Mouse (Mus musculus) CD8-positive naive resting alpha-beta T cell, adult 2 months (primary cell): ENCODE measurements around the gene Arhgdib.
"Not testable (repeated sequence)": the region's sequence is repeated elsewhere in the genome, so short reads cannot be mapped to it uniquely, and the experiment has no call there.

Experiments
- DNase-seq, 2 experiments: peaks; one replicate each; pipeline ENCODE4 v3.0.0; 2022; ENCODE audit warnings: low read depth in 2 of 2, low spot score in 2 of 2

Arhgdib gene

GRCm38 (mm10) chr6:136941051-136942021, at the start of gene Arhgdib:
Gene Arhgdib, minus strand, starts transcription at chr6:136941899.
- DNase-seq = peak; percentile 58 to 66

- DNase-seq = no peak
Observed at GRCm38 (mm10) chr6:136990557-136990956, 48.9 kb upstream of the Arhgdib start.

- no peak for DNase-seq
Observed at GRCm38 (mm10) chr6:136989824-136990497, 48.3 kb upstream of the Arhgdib start.

- no peak for DNase-seq
Observed at GRCm38 (mm10) chr6:136988536-136989060, 46.9 kb upstream of the Arhgdib start.

- DNase-seq = no peak
Observed at GRCm38 (mm10) chr6:136986718-136987117, 45.0 kb upstream of the Arhgdib start.

- DNase-seq = no peak
Observed at GRCm38 (mm10) chr6:136986019-136986418, 44.3 kb upstream of the Arhgdib start.

- no peak for DNase-seq
Observed at GRCm38 (mm10) chr6:136983201-136983600, 41.5 kb upstream of the Arhgdib start.

- no peak for DNase-seq
Observed at GRCm38 (mm10) chr6:136982581-136982980, 40.9 kb upstream of the Arhgdib start.

- peak in 1 of 2 experiments; percentile 50 for DNase-seq
Observed at GRCm38 (mm10) chr6:136980331-136980746, 38.6 kb upstream of the Arhgdib start.

GRCm38 (mm10) chr6:136979274-136980082, 37.8 kb upstream of the Arhgdib start:
- peak in 1 of 2 experiments; percentile 28 for DNase-seq

GRCm38 (mm10) chr6:136968877-136969276, 27.2 kb upstream of the Arhgdib start:
- not testable (repeated sequence) for DNase-seq

GRCm38 (mm10) chr6:136967466-136967865, 25.8 kb upstream of the Arhgdib start:
- DNase-seq = peak in 1 of 2 experiments; percentile 47

GRCm38 (mm10) chr6:136965912-136966311, 24.2 kb upstream of the Arhgdib start:
- no peak for DNase-seq

GRCm38 (mm10) chr6:136964609-136965510, 23.2 kb upstream of the Arhgdib start:
- no peak for DNase-seq

- no peak for DNase-seq
Observed at GRCm38 (mm10) chr6:136962957-136963356, 21.3 kb upstream of the Arhgdib start.

GRCm38 (mm10) chr6:136959131-136959530, 17.4 kb upstream of the Arhgdib start:
- DNase-seq = no peak

GRCm38 (mm10) chr6:136957062-136957461, 15.4 kb upstream of the Arhgdib start:
- DNase-seq = no peak

GRCm38 (mm10) chr6:136955240-136955639, 13.5 kb upstream of the Arhgdib start:
- no peak for DNase-seq

- DNase-seq = no peak
Observed at GRCm38 (mm10) chr6:136954715-136955114, 13.0 kb upstream of the Arhgdib start.

GRCm38 (mm10) chr6:136954192-136954591, 12.5 kb upstream of the Arhgdib start:
- DNase-seq = no peak
